Mouse (Mus musculus): ENCODE measurements around the gene Arhgdig. TPM values are rescaled to one million over a fixed set of nuclear protein-coding genes. Genes with fewer than 3 reads are reported as not detected.
"Not testable (repeated sequence)": the region's sequence is repeated elsewhere in the genome, so short reads cannot be mapped to it uniquely, and the experiment has no call there.

Gene Arhgdig
- polyA plus RNA-seq, 1 experiment from 2014 or later, result 181 TPM

DNA sequence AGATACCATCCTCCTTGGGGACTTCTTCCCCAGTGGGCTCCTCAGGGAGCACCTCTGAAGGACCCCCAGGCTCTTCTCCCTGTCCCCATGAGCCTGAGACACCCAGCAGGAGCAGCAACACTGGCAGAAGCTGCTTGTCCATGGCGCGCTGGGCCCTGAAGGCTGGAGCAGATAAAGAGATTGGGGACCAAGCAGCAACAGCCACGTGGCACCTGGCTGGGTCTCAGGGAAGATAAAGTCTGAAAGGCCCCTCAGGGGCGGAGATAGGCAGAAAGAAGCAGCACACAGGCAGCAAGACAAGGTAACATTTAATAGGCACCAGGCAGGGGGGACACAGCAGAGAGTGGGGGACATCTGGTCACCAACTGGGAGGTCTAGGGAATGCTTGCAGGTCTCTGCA, 8.7 kb downstream of the Arhgdig start, which contains the start of gene Pdia2:
Gene Pdia2 (minus strand): TSS at position 196 of the 400 bp plus-strand sequence.
- Histone ChIP-seq H3K27me3 (ENCODE audit: control insufficient read depth, insufficient read depth, low read length) (peaks cover 48% of the 10 kb centered on the region), H3K4me1 (replicated peaks; ENCODE audit: control insufficient read depth, insufficient read depth, low read length) (peaks cover 15% of the 10 kb centered on the region), H3K36me3 (replicated peaks; ENCODE audit: control insufficient read depth, insufficient read depth) (peaks cover 42% of the 10 kb centered on the region), H3K9ac (no peak within 1 kb of the TSS), H3K27ac (no peak within 1 kb of the TSS), H3K4me3 (replicated peaks; ENCODE audit: low read length) (peak within 1 kb of the TSS; percentile 64; the same call in 1 of the 2 replicates), H3K9me3 (ENCODE audit: control insufficient read depth, low read length) (no peaks in the 10 kb centered on the region), H3K4me2 (replicated peaks) (peak within 1 kb of the TSS; percentile 96; the same call in 1 of the 2 replicates)
- 81% methylated on average over 4 of the region's 4 CpGs for WGBS
- ATAC-seq (ENCODE audit: low FRiP score), result no peak
- DNase-seq (ENCODE audit: low spot score), result no peak

DNA sequence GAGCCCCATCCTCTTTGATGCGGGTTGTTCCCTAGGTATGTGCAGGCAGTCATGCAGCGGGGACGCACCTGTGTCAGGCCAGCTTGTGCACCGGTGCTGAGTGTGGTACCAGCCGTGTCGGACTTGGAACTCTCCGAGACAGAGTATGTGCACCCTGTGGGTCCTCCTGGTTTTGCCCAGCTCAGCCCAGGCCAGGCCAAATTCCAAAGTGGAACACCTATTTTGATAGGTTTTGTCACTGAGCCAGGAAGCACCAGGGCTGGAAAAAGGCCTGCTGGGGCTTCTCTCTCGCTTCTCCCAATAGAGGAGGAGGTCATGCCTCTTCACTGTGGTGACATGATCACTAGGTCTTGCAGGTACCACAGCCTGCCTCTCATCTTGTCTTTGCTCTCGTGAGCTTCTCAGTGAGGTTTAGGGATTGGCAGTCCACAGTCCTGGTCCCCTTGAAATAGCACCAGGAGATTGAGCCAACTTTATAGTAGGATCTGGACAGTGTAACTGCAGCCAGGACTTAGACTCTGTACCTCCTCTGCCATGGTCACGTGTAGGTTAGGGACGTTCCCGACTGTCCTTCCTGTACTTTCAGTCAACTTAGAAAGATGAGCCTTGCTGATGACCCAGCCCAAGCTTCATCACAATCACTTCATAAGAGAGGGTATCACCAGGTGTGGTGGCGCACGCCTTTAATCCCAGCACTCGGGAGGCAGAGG, 14.9 kb downstream of the Arhgdig start:
- H3K4me2 ChIP-seq (replicated peaks), result no peak overlapping the region
- WGBS, result 97% methylated on average over 15 of the region's 15 CpGs
- no peaks in the 10 kb centered on the region for H3K27me3 ChIP-seq (ENCODE audit: control insufficient read depth, insufficient read depth, low read length)
- no peak overlapping the region for H3K4me3 ChIP-seq (replicated peaks; ENCODE audit: low read length)
- no peak for ATAC-seq (ENCODE audit: low FRiP score)
- no peaks in the 10 kb centered on the region for H3K9me3 ChIP-seq (ENCODE audit: control insufficient read depth, low read length)
- H3K36me3 ChIP-seq (replicated peaks; ENCODE audit: control insufficient read depth, insufficient read depth), result peaks cover 99% of the 10 kb centered on the region
- no peaks in the 10 kb centered on the region for H3K4me1 ChIP-seq (replicated peaks; ENCODE audit: control insufficient read depth, insufficient read depth, low read length)
- H3K27ac ChIP-seq, result no peak overlapping the region
- H3K9ac ChIP-seq, result no peak overlapping the region
- DNase-seq (ENCODE audit: low spot score), result no peak

DNA sequence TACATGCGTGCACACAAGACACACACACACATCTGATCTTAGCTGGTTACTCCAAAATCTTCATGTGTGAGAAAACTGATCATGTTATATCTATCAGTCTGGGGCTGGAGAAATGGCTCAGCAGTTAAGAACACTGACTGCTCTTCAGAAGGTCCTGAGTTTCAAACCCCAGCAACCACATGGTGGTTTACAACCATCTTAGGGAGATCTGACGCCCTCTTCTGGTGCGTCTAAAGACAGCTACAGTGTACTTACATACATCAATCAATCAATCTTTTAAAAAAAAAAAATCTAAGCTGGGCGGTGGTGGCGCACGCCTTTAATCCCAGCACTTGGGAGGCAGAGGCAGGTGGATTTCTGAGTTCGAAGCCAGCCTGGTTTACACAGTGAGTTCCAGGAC, 16.1 kb downstream of the Arhgdig start:
- WGBS, result 86% methylated on average over 7 of the region's 7 CpGs
- H3K4me3 ChIP-seq (replicated peaks; ENCODE audit: low read length); H3K9me3 ChIP-seq (ENCODE audit: control insufficient read depth, low read length); H3K27me3 ChIP-seq (ENCODE audit: control insufficient read depth, insufficient read depth, low read length); H3K4me1 ChIP-seq (replicated peaks; ENCODE audit: control insufficient read depth, insufficient read depth, low read length); ATAC-seq (ENCODE audit: low FRiP score); DNase-seq (ENCODE audit: low spot score); H3K9ac ChIP-seq; H3K27ac ChIP-seq; H3K4me2 ChIP-seq (replicated peaks): not testable (repeated sequence)
- peaks cover 98% of the 10 kb centered on the region for H3K36me3 ChIP-seq (replicated peaks; ENCODE audit: control insufficient read depth, insufficient read depth)

DNA sequence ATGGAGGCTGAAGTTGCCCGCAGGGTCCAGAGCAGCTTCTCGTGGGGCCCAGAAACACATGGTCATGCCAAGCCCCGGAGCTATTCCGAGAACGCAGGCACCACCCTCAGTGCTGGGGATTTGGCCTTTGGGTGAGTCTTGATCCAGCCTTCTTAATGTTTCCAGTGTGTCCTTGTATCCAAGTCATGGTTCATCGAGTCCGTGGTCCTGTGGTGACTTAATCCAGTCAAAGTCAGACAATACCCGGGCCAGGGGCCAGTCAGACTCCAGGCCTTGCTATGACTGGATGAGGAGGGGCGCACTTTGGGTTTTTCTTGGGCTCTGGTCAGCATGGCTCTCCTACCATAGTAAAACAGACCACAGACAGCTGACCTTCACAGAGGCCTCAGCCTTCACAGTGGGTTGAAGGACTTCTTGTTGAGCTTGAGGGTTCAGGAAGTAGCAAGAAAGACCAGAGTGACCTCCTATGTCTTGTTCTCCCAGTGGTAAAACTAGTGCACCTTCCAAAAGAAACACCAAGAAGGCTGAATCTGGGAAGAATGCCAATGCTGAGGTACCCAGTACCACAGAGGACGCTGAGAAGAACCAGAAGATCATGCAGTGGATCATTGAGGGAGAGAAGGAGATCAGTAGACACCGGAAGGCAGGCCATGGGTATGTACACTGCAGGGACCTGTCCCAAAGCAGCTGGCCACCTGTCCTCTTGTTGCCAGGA, 19.3 kb downstream of the Arhgdig start:
- H3K4me2 ChIP-seq (replicated peaks), result no peak overlapping the region
- DNase-seq (ENCODE audit: low spot score) (no peak), ATAC-seq (ENCODE audit: low FRiP score) (no peak)
- peaks cover 97% of the 10 kb centered on the region for H3K36me3 ChIP-seq (replicated peaks; ENCODE audit: control insufficient read depth, insufficient read depth)
- no peak overlapping the region for H3K9ac ChIP-seq
- WGBS, result 95% methylated on average over 11 of the region's 11 CpGs
- no peak overlapping the region for H3K4me3 ChIP-seq (replicated peaks; ENCODE audit: low read length)
- no peaks in the 10 kb centered on the region for H3K9me3 ChIP-seq (ENCODE audit: control insufficient read depth, low read length)
- H3K27ac ChIP-seq, result no peak overlapping the region
- H3K27me3 ChIP-seq (ENCODE audit: control insufficient read depth, insufficient read depth, low read length), result no peaks in the 10 kb centered on the region
- H3K4me1 ChIP-seq (replicated peaks; ENCODE audit: control insufficient read depth, insufficient read depth, low read length), result no peaks in the 10 kb centered on the region

GRCm38 (mm10) chr17:26187592-26187991, 20.0 kb downstream of the Arhgdig start:
- no peaks in the 10 kb centered on the region for H3K9me3 ChIP-seq (ENCODE audit: control insufficient read depth, low read length)
- no peak for ATAC-seq (ENCODE audit: low FRiP score)
- no peaks in the 10 kb centered on the region for H3K27me3 ChIP-seq (ENCODE audit: control insufficient read depth, insufficient read depth, low read length)
- no peaks in the 10 kb centered on the region for H3K4me1 ChIP-seq (replicated peaks; ENCODE audit: control insufficient read depth, insufficient read depth, low read length)
- no peak overlapping the region for H3K4me3 ChIP-seq (replicated peaks; ENCODE audit: low read length)
- H3K36me3 ChIP-seq (replicated peaks; ENCODE audit: control insufficient read depth, insufficient read depth), result peaks cover 97% of the 10 kb centered on the region
- H3K9ac ChIP-seq, result no peak overlapping the region
- 98% methylated on average over 5 of the region's 5 CpGs for WGBS
- DNase-seq (ENCODE audit: low spot score), result no peak
- H3K27ac ChIP-seq, result no peak overlapping the region
- no peak overlapping the region for H3K4me2 ChIP-seq (replicated peaks)

GRCm38 (mm10) chr17:26181179-26181578, 26.4 kb downstream of the Arhgdig start:
- H3K9me3 ChIP-seq (ENCODE audit: control insufficient read depth, low read length), result no peaks in the 10 kb centered on the region
- no peak overlapping the region for H3K27ac ChIP-seq
- no peaks in the 10 kb centered on the region for H3K4me1 ChIP-seq (replicated peaks; ENCODE audit: control insufficient read depth, insufficient read depth, low read length)
- H3K4me2 ChIP-seq (replicated peaks), result no peak overlapping the region
- 96% methylated on average over 3 of the region's 3 CpGs for WGBS
- H3K9ac ChIP-seq, result no peak overlapping the region
- H3K36me3 ChIP-seq (replicated peaks; ENCODE audit: control insufficient read depth, insufficient read depth), result peaks cover 62% of the 10 kb centered on the region
- ATAC-seq (ENCODE audit: low FRiP score) (no peak), DNase-seq (ENCODE audit: low spot score) (no peak)
- no peak overlapping the region for H3K4me3 ChIP-seq (replicated peaks; ENCODE audit: low read length)
- no peaks in the 10 kb centered on the region for H3K27me3 ChIP-seq (ENCODE audit: control insufficient read depth, insufficient read depth, low read length)

- Histone ChIP-seq H3K9me3 (ENCODE audit: control insufficient read depth, low read length) (no peaks in the 10 kb centered on the region), H3K27me3 (ENCODE audit: control insufficient read depth, insufficient read depth, low read length) (no peaks in the 10 kb centered on the region), H3K27ac (no peak overlapping the region), H3K9ac (no peak overlapping the region), H3K4me2 (replicated peaks) (no peak overlapping the region), H3K4me3 (replicated peaks; ENCODE audit: low read length) (no peak overlapping the region), H3K4me1 (replicated peaks; ENCODE audit: control insufficient read depth, insufficient read depth, low read length) (no peaks in the 10 kb centered on the region), H3K36me3 (replicated peaks; ENCODE audit: control insufficient read depth, insufficient read depth) (peaks cover 59% of the 10 kb centered on the region)
- ATAC-seq (ENCODE audit: low FRiP score) (no peak), DNase-seq (ENCODE audit: low spot score) (no peak)
Observed at GRCm38 (mm10) chr17:26178611-26179010, 29.0 kb downstream of the Arhgdig start.

- WGBS, result 89% methylated on average over 2 of the region's 2 CpGs
- H3K9ac ChIP-seq; H3K4me2 ChIP-seq (replicated peaks); H3K27ac ChIP-seq; H3K27me3 ChIP-seq (ENCODE audit: control insufficient read depth, insufficient read depth, low read length); DNase-seq (ENCODE audit: low spot score); H3K4me3 ChIP-seq (replicated peaks; ENCODE audit: low read length); H3K4me1 ChIP-seq (replicated peaks; ENCODE audit: control insufficient read depth, insufficient read depth, low read length); H3K9me3 ChIP-seq (ENCODE audit: control insufficient read depth, low read length); ATAC-seq (ENCODE audit: low FRiP score): not testable (repeated sequence)
- H3K36me3 ChIP-seq (replicated peaks; ENCODE audit: control insufficient read depth, insufficient read depth), result peaks cover 42% of the 10 kb centered on the region
Observed at GRCm38 (mm10) chr17:26175248-26175647, 32.3 kb downstream of the Arhgdig start.

DNA sequence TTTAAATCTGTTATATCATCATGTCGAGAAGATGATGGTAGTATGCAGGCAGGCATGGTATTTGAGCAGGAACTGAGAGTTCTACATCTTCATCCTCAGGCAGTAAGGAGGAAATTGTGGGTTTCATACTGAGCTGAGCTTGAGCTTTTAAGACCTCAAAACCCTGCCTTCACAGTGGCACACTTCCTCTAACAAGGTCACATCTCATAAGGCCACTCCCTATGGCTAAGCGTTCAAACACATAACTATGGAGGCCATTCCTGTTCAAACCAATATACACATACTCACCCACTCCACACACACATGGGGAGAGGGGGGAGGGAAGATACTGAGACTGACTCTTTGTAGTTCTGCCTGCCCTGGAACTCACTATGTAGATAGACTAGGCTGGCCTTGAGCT, 39.5 kb downstream of the Arhgdig start:
- H3K36me3 ChIP-seq (replicated peaks; ENCODE audit: control insufficient read depth, insufficient read depth), result no peaks in the 10 kb centered on the region
- no peak overlapping the region for H3K9ac ChIP-seq
- no peak overlapping the region for H3K27ac ChIP-seq
- no peaks in the 10 kb centered on the region for H3K27me3 ChIP-seq (ENCODE audit: control insufficient read depth, insufficient read depth, low read length)
- DNase-seq (ENCODE audit: low spot score) (no peak), ATAC-seq (ENCODE audit: low FRiP score) (no peak)
- no peaks in the 10 kb centered on the region for H3K9me3 ChIP-seq (ENCODE audit: control insufficient read depth, low read length)
- no peak overlapping the region for H3K4me2 ChIP-seq (replicated peaks)
- no peak overlapping the region for H3K4me3 ChIP-seq (replicated peaks; ENCODE audit: low read length)
- H3K4me1 ChIP-seq (replicated peaks; ENCODE audit: control insufficient read depth, insufficient read depth, low read length), result no peaks in the 10 kb centered on the region
- WGBS, result 96% methylated on average over 2 of the region's 2 CpGs

Measured in hindbrain, embryonic 14.5 days (tissue).